Mouse (Mus musculus) ovary, postnatal 36 days (tissue): ENCODE measurements around the gene Sema4g.

Experiments
- DNase-seq: peaks from one replicate; pipeline ENCODE4 v3.0.0; 2022; ENCODE audit warnings: low spot score, mixed read lengths

The Sema4g gene

GRCm38 (mm10) chr19:45003740-45004516 is 15.0 kb downstream of the Sema4g start:
- DNase-seq: no peak

- peak; percentile 51 for DNase-seq
These were observed 16.5 kb downstream of the Sema4g start, which contains the start of gene Twnk for GRCm38 (mm10) chr19:45005444-45005843. TSS of gene Twnk (plus strand) at chr19:45005663.

GRCm38 (mm10) chr19:45005957-45006712 is 17.2 kb downstream of the Sema4g start, which contains the start of gene Mrpl43:
TSS of gene Mrpl43 (minus strand) at chr19:45006442.
- peak; percentile 95 for DNase-seq

GRCm38 (mm10) chr19:45007021-45007420 is 18.1 kb downstream of the Sema4g start:
- DNase-seq: no peak

- DNase-seq: peak; percentile 40
These were observed 18.7 kb downstream of the Sema4g start for GRCm38 (mm10) chr19:45007425-45008191.

DNA sequence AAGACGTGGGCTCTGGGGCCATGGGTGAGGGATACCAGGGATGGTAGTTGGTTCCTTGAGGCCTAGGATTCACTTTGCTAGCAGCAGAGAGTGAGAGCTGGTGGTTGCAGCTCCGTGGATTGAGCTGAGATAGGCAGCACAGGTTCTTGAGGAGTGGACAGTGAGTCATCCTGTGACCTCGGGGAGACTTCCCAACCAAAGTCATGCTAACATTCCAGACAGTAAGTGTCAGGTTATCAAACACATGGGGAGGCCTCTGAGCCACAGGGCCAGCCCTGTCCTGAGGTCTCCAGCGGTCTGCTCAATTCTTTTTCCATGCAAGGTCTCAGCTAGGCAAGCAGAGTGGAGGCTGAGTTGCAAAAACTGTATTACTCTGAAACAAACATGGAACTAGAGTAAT is 21.7 kb downstream of the Sema4g start:
- DNase-seq: no peak

DNA sequence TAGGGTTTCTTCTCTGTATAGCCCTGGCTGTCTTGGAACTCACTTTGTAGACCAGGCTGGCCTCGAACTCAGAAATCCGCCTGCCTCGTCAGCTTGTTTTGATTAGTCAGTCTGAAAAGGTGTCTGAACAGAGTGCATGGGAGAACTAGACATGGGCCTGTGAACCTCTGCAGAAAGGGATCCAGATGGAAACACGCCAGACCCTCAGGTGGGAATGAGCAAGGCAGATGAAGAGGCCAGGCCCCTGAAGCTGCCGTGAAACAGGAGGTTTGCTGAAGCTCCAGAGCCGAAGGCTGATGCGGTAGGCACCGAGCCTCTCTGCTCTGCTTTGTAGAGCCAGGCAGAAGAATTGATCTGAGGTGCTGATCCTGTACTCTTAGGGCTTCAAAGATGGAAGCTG is 23.3 kb downstream of the Sema4g start:
- DNase-seq: no peak

DNA sequence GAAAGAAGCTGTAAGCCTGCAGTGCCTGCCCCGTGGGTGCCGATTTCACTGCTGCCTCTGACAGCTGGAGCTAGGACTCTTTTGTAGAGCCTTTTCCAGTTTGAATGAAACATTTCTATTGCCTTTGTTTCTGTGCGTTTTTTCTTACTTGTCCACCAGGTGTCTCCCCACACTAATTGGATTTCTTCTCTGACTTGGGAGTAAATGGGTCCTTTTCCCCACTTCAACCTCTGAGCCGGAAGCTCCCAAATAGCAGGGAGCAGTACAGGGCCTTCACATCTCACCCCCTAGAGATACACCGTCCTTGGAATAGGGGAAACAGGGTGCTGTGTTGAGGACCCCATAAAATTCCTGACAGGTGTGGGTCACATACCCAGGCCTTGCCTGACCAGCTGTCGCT is 23.7 kb downstream of the Sema4g start:
- no peak for DNase-seq

- no peak for DNase-seq
These were observed 24.8 kb downstream of the Sema4g start for GRCm38 (mm10) chr19:45013581-45014225.

DNA sequence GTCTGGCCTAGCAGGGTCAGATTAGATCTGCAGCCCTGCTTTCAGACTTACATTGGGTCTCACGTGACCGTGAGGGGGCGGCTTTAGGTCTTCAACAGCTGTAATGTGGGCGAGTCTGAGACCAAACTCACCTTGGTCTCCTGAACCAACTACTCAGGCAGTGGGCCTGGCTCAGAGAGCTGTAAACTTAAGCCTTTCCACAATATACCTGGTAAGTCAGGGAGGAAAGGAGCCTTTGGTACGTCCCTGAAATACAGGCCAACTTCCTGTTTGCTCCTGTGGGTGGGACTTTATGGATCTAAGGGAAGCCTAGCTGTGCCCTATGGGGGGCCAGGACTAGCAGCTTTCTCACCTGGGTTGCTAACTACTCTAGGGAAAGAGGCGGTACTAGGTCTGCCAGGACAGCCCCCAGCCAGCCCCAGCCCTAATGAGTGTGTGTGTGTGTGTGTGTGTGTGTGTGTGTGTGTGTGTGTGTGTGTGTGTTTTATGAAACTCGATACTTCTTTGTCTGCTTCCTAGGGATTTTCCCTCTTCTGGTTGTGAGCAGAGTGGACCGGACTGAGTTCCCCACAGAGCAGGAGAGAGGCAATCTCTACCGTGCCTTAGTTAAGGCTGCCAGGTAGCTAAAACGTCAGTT is 25.6 kb downstream of the Sema4g start, which contains the start of gene Lzts2:
TSS of gene Lzts2 (plus strand) at position 80 of the 637 bp plus-strand sequence.
- DNase-seq: no peak

DNA sequence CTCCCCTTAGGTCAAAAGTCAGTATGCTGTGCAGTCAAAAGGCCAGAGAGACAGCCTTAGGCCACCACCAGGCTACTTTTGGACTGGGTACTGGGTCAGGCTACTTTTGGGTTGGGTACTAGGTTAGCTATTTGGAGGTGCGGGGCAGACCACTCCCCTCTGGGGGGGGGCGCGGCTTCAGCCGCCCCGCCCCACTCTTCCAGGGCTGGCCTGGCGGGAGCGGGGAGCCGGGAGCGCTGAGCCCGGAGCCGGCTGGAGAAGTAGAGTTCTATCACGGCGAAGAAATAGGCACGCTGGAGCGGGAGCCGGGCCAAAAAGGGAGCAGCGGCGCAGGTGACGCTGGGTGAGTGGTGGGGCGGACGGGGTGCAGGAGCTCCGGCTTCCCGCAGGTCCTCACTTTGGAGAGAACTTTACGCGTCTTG is 26.1 kb downstream of the Sema4g start:
- peak; percentile 76 for DNase-seq

GRCm38 (mm10) chr19:45015518-45016281 is 26.8 kb downstream of the Sema4g start:
- DNase-seq: peak; percentile 73

DNA sequence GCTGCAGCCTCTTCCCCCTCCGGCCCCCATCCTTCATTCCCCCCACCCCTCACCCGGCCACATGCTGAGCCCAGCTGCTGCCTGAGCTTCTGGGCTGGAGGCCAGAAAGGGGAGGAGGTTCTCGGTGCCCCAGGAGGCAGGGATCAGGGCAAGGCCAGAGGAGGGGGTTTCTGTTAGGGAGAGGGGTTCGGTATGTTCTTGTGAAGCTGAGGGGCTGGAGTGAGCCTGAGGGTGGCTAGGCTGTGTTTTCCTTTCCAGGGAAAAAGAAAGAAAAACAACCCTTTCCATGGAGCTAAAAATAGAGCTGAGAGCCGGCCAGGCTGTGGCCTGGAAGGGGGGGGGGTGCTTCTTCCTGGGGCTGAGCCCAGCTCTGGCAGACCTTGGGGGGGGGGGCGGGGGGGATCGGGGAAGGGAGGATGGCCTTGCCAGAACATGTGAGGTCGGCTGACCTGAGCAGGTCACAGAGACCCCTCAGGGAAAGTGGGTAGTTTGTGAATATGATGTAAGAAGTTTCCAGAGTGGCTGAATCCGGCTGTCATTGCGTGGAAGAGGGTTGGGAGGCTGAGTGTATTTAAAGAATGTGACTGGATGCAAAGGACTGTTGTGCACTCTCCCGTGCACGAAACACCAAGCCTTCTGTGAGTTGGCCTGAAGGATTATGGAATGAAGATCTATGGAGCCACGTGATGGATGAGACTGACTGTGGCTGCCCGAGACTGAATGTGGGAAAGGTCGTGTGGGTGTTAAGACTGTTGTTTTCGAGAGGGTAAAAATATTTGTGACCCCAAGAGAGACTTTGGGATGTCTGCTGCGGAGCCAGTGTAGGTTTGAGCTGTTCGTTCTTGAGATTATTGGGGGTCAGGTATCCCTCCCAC is 27.7 kb downstream of the Sema4g start:
- DNase-seq: peak; percentile 82

DNA sequence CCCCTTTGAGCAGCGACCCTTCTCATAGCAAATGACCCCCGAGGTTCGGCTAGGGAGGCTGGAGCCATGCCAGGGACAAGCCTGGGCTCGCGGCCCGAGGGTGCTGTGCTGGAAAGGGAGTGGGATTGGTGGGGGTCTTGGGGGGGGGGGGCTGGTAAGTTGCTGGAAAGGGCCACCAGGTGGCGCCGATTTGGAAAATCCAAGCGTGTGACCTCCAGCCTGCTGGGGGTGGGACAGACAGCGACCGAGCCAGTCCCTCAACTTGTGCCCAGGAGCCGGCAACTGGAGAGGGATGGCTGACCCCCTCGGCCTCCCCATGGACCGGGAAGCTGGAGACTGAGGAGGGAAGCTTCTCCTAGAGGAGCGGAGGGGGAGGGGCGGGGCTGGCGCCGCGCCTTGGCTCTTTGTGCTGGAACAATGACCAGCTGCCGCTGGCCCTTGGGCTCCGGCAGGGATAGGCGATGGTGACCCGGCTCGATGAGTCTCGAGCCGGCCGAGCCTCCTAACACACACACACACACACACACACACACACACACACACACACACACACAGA is 28.4 kb downstream of the Sema4g start:
- peak; percentile 84 for DNase-seq

DNA sequence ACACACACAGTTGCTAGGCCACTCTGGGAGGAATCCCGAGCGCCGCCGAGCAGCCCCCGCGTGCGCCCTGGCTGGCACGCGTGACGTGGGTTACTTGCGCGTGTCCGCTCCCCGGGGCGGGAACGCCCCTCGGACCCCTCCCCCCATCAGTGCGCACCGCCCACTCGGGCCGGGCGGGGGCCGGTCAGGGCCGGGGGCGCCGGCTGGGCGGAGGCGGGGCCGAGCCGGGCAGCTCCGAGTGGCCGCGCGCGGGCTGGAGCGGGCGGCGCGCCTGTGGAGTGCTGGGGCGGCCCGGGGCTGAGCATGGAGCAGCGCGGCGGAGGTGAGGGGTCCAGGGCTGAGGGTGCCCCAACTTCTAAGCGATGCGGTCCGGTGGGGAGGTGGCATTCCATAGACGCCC is 29.0 kb downstream of the Sema4g start:
- DNase-seq: peak; percentile 93

DNA sequence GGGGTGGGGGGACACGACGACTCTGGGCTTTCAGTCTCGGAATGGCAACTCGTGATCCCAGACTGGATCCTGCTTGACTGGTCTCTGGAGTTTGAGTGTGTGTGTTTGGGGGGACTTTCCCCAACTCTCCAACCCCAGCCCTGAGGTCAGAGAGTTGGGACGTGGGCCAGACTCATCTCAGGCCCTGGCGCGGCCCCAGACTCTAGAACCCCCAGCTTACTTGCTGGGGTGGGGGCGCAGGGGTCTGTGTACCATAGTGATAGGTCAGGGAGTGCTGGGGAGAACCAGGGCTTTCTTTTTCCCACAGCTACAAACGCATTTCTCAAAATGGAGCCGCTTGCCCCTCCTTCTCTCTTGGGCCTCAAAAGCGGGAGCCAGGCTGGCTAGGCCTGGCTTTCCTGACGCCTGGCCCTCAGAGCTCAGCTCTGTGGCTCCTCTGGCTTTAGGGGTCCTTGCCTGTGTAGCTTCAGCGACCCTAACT is 29.5 kb downstream of the Sema4g start:
- no peak for DNase-seq

DNA sequence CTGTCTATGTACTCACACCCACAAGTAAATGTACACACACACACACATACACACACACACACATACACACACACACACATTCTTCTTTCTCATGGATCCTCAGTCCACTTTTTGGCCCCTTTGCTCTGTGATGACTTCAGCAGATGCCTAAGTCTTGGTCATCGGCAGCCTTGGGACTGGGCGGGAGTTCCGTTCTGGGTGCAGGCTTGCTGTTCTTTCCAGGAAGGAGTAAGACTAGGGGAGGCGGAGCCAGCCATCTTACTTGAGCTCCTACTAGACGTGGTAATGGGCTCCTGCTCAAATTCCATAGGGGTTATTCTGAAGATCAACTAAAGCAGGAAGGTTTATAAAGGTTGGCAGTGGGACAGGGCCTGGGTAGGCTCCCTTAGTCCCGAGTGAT is 31.4 kb downstream of the Sema4g start:
- no peak for DNase-seq

GRCm38 (mm10) chr19:45021362-45021761 is 32.5 kb downstream of the Sema4g start:
- no peak for DNase-seq

- no peak for DNase-seq
These were observed 35.1 kb downstream of the Sema4g start for GRCm38 (mm10) chr19:45023993-45024392.
